Mouse (Mus musculus): ENCODE data around the gene Galnt4.
"Not testable (repeated sequence)": the region's sequence is repeated elsewhere in the genome, so short reads cannot be mapped to it uniquely, and the experiment has no call there.

Gene Galnt4

GRCm38 (mm10) chr10:99156808-99157207 is 48.8 kb downstream of the Galnt4 start:
- no peak for DNase-seq (ENCODE audit: low spot score in 2 of 2)

GRCm38 (mm10) chr10:99157697-99158096 is 49.7 kb downstream of the Galnt4 start:
- not testable (repeated sequence) for DNase-seq (ENCODE audit: low spot score in 2 of 2)

GRCm38 (mm10) chr10:99161987-99162582 is 54.1 kb downstream of the Galnt4 start:
- peak in 1 of 2 experiments; percentile 22 for DNase-seq (ENCODE audit: low spot score in 2 of 2)

All from spleen, postnatal 14 days (tissue).